Mouse (Mus musculus): Measurements from ENCODE around the gene Ncoa1. TPM values are rescaled to one million over a fixed set of nuclear protein-coding genes. Genes with fewer than 3 reads are reported as not detected.
A peak's percentile ranks its signal among the peaks of the same experiment; 100 is the strongest.
"Not testable (repeated sequence)": the region's sequence is repeated elsewhere in the genome, so short reads cannot be mapped to it uniquely, and the experiment has no call there.

The Ncoa1 gene
- total RNA-seq, 2 experiments from 2014 or later, result 142 to 146 TPM

DNA sequence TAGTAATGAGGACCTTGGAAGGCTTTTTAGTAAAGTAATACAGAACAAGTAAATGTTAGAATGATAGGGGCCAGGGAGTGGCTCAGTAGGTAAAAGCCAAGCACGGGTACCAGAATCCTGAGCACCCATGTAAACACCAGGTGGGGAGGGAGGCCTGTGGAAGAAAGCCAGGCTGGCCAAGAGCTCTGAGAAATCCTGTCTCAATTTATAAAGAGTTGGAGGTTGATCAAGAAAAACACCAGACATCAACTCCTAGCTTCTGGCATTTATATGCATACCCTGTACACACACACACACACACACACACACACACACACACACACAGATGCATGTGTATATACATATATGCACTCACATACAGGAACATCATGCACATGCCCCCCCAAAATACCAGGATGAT is 14.6 kb downstream of the Ncoa1 start:
- no peak for DNase-seq (ENCODE audit: low spot score in 2 of 2)

GRCm38 (mm10) chr12:4460990-4461389 is 16.0 kb downstream of the Ncoa1 start:
- H3K4me3 ChIP-seq, result no peak overlapping the region
- no peak overlapping the region for H3K27ac ChIP-seq
- TF ChIP-seq CTCF (conservative IDR thresholded peaks at IDR 0.05), result peak; percentile 55
- no peak for DNase-seq (ENCODE audit: low spot score in 2 of 2)

More for the DNA sequence above, 14.6 kb downstream of the Ncoa1 start:
- Histone ChIP-seq H3K4me3 (no peak overlapping the region), H3K27ac (no peak overlapping the region; the same call in 1 of the 2 replicates)
- no peak for TF ChIP-seq CTCF (conservative IDR thresholded peaks at IDR 0.05)

DNA sequence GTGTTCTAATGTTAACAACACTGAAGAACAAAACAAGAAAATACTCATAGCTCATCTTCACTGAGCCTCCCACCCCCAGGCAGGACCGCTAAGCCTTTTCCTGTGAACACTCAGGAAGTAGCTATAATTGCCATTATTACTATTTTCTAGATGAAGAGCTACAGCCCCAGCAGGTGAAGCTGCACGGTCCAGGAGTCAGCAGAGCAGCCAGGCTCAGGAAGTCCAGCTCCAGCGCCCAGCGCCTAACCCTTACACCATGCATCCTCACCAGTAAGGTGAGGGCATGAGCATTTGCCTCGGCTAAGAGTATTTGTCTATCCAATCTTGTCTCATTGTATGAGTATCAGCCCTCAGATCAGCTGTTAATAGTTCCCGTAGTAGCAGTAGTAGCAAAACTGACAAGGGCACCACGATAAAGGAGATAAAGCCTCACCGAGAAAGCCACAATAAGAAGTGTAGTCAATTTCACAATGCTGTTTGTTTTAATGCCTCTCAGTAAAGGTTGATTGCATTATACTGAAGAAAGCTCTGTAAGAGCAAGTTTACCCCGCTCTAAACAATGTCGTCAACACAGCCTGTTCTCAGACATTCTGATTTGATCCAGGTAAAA is 21.9 kb downstream of the Ncoa1 start:
- peak overlapping the region; percentile 16; the same call in 1 of the 2 replicates for H3K27ac ChIP-seq
- no peak overlapping the region for H3K4me3 ChIP-seq
- DNase-seq (ENCODE audit: low spot score in 2 of 2), result no peak
- no peak for TF ChIP-seq CTCF (conservative IDR thresholded peaks at IDR 0.05)

- no peak for DNase-seq (ENCODE audit: low spot score in 2 of 2)
These were observed 22.7 kb downstream of the Ncoa1 start for GRCm38 (mm10) chr12:4454248-4454647.

GRCm38 (mm10) chr12:4452233-4452632 is 24.7 kb downstream of the Ncoa1 start:
- H3K4me3 ChIP-seq, result no peak overlapping the region
- no peak for TF ChIP-seq CTCF (conservative IDR thresholded peaks at IDR 0.05)
- H3K27ac ChIP-seq, result peak overlapping the region; percentile 6; the same call in 1 of the 2 replicates
- no peak for DNase-seq (ENCODE audit: low spot score in 2 of 2)

More at GRCm38 (mm10) chr12:4454248-4454647, 22.7 kb downstream of the Ncoa1 start:
- Histone ChIP-seq H3K4me3 (no peak overlapping the region), H3K27ac (no peak overlapping the region)
- no peak for TF ChIP-seq CTCF (conservative IDR thresholded peaks at IDR 0.05)

DNA sequence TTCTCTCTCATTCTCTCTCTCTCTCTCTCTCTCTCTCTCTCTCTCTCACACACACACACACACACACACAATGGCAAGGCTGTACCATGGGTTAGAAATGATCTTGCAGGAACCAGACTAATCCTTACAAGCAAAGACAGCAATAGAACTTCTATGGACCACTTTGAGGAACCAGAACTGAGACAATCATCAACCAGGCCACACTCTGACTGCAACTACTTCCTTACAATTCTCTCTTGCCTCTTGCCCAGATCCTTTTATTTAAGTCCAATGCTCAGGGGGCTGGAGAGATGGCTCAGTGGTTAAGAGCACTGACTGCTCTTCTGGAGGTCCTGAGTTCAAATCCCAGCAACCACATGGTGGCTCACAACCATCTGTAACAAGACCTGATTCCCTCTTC is 26.5 kb downstream of the Ncoa1 start:
- DNase-seq (ENCODE audit: low spot score in 2 of 2); H3K27ac ChIP-seq; H3K4me3 ChIP-seq: not testable (repeated sequence)

- Histone ChIP-seq H3K4me3 (no peak overlapping the region), H3K27ac (no peak overlapping the region)
- no peak for DNase-seq (ENCODE audit: low spot score in 2 of 2)
- no peak for TF ChIP-seq CTCF (conservative IDR thresholded peaks at IDR 0.05)
These were observed 28.8 kb downstream of the Ncoa1 start for GRCm38 (mm10) chr12:4448076-4448589.

DNA sequence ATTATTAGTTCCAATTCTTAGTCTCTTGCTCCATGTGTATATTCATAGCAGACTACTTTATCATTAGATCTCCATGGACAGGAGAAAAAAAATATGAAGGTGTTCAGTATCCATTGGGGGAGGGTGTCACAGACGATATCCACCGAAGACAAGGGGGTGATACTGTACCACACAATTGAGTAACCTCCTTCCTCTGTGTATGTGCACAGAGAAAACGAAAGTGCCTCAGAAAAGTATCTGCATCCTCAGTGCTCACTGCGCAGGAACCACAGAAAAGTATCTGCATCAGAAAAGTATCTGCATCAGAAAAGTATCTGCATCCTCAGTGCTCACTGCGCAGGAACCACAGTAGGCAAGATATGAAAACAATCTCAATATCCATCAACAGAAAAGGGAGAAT is 32.0 kb downstream of the Ncoa1 start:
- DNase-seq (ENCODE audit: low spot score in 2 of 2), result no peak
- Histone ChIP-seq H3K27ac (no peak overlapping the region), H3K4me3 (no peak overlapping the region)
- no peak for TF ChIP-seq CTCF (conservative IDR thresholded peaks at IDR 0.05)

DNA sequence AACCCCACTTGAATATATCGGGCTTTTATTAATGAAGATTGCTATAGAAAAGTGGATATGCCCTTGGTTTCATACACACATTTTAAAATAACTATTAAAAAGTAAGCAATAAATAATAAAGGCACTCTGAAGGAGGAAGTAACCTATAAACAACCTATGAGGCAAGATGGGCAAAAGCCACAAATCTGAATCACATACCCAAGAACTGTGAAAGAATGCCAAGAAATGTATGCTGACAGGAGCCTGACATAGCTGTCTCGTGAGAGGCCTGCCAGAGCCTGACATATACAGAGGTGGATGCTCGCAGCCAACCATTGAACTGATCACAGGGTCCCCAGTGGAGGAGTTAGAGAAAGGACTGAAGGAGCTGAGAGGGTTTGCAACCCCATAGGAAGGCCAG is 35.5 kb downstream of the Ncoa1 start:
- DNase-seq (ENCODE audit: low spot score in 2 of 2), result no peak
- Histone ChIP-seq H3K27ac (no peak overlapping the region), H3K4me3 (no peak overlapping the region)
- no peak for TF ChIP-seq CTCF (conservative IDR thresholded peaks at IDR 0.05)

GRCm38 (mm10) chr12:4436198-4436597 is 40.8 kb downstream of the Ncoa1 start:
- H3K27ac ChIP-seq, result peak overlapping the region; percentile 25; the same call in 1 of the 2 replicates

GRCm38 (mm10) chr12:4433549-4433948 is 43.4 kb downstream of the Ncoa1 start:
- Histone ChIP-seq H3K4me3 (no peak overlapping the region; the same call in 1 of the 2 replicates), H3K27ac (peak overlapping the region; percentile 46)
- TF ChIP-seq CTCF (conservative IDR thresholded peaks at IDR 0.05), result no peak
- peak; percentile 26 for DNase-seq (ENCODE audit: low spot score in 2 of 2)

More at GRCm38 (mm10) chr12:4436198-4436597, 40.8 kb downstream of the Ncoa1 start:
- H3K4me3 ChIP-seq, result no peak overlapping the region
- TF ChIP-seq CTCF (conservative IDR thresholded peaks at IDR 0.05), result no peak
- DNase-seq (ENCODE audit: low spot score in 2 of 2), result no peak

DNA sequence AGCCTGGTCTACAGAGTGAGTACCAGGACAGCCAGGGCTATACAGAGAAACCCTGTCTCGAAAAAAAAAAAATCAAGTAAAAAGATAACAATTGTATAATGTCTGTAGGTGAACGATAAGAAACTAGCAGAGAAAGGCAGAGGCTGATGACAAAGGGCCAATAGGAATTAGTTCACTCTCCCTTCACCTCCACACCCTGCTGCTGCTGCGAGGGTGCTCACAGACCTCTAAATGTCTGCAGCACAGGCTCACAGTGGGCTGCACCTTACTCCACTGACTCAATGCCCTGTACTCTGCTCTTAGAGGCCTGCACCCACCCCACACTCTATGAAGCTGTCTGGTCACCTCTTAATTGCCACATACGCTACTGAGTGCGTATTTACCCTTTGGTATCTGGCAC is 45.0 kb downstream of the Ncoa1 start:
- no peak for TF ChIP-seq CTCF (conservative IDR thresholded peaks at IDR 0.05)
- no peak overlapping the region for H3K4me3 ChIP-seq
- no peak for DNase-seq (ENCODE audit: low spot score in 2 of 2)
- peak overlapping the region; percentile 39; the same call in 1 of the 2 replicates for H3K27ac ChIP-seq

GRCm38 (mm10) chr12:4430061-4430825 is 46.7 kb downstream of the Ncoa1 start:
- H3K4me3 ChIP-seq, result no peak overlapping the region
- no peak for DNase-seq (ENCODE audit: low spot score in 2 of 2)
- TF ChIP-seq CTCF (conservative IDR thresholded peaks at IDR 0.05), result no peak
- H3K27ac ChIP-seq, result peak overlapping the region; percentile 36; the same call in 1 of the 2 replicates

All from layer of hippocampus, adult 2 months (tissue).